Mouse (Mus musculus) stomach, postnatal 0 days (tissue): ENCODE data around the gene Ip6k2.

ENCODE experiments used
- CTCF ChIP-seq: IDR thresholded peaks from 2 replicates; pipeline ENCODE4 v1.5.1; 2016; ENCODE audit warnings: antibody characterized with exemption, low read depth, mild to moderate bottlenecking, moderate library complexity
- EP300 ChIP-seq: optimal IDR thresholded peaks from 2 replicates; pipeline ENCODE3; 2016; ENCODE audit warnings: antibody characterized with exemption

DNA sequence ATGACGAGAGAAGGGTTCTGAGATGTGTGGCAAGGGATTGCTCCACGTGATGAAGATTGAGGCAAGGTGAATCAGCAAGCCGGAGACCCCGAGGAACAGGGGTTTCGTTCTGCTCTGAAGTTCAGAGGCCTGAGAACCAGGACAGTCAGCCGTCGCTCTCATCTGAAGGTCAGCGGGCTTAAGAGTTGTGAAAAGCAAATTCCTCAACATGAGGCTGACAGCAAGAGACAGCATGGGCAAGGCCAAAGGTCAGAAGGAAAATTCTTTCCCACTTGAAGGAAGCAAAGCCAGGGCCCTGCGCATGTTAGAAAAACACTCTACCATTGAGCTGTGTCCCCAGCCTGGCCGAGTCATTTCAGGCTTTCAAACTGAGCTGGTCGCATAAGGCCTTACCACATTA is 33.0 kb upstream of the Ip6k2 start:
- no peak for TF ChIP-seq CTCF
- TF ChIP-seq EP300 = no peak
